Mouse (Mus musculus) kidney, postnatal 4 days (tissue): Measurements from ENCODE around the gene Brd1.

ENCODE experiments used
- DNase-seq, 2 experiments: peaks; one replicate each; pipeline ENCODE4 v3.0.0; 2021; ENCODE audit warnings: mixed read lengths in 2 of 2

The Brd1 gene

GRCm38 (mm10) chr15:88680931-88681330, 53.1 kb downstream of the Brd1 start:
- no peak for DNase-seq

GRCm38 (mm10) chr15:88677568-88677967, 56.5 kb downstream of the Brd1 start:
- no peak for DNase-seq

- DNase-seq = no peak
These were observed 58.0 kb downstream of the Brd1 start for GRCm38 (mm10) chr15:88675998-88676397.

- no peak for DNase-seq
These were observed 65.3 kb downstream of the Brd1 start for GRCm38 (mm10) chr15:88668693-88669092.

- DNase-seq = no peak
These were observed 66.4 kb downstream of the Brd1 start for GRCm38 (mm10) chr15:88667653-88668052.

GRCm38 (mm10) chr15:88665846-88666245, 68.2 kb downstream of the Brd1 start:
- no peak for DNase-seq

GRCm38 (mm10) chr15:88663041-88663440, 71.0 kb downstream of the Brd1 start:
- no peak for DNase-seq

- peak; percentile 75 to 79 for DNase-seq
These were observed 71.8 kb downstream of the Brd1 start for GRCm38 (mm10) chr15:88662111-88662850.

- no peak for DNase-seq
These were observed 72.4 kb downstream of the Brd1 start for GRCm38 (mm10) chr15:88661654-88662053.

- peak; percentile 45 to 49 for DNase-seq
These were observed 82.0 kb downstream of the Brd1 start for GRCm38 (mm10) chr15:88652006-88652405.

GRCm38 (mm10) chr15:88651019-88651418, 83.0 kb downstream of the Brd1 start:
- peak; percentile 80 for DNase-seq
